In the genomic region with DNA sequence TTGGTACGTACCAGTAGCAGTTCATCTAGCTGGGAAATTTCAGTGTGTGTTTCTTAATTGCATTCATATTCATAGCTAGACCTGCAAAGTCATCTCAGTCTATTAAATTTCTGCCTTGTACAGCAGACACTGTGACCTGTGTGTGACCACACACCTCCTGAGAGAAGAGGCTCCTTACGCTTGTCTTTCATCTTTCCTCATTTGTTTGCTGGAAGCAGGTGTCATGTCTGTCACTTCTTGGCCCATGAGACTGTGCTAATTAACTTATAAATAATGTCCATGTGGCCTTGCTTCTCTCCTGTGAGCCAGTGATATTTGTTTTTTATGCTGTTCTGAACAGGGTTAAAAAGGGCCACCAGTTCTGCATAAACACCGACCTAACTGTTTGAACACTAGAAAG, we compare ENCODE assay signal across 31 mouse cellular contexts.
DNase-seq lines count a peak whose midpoint lies in the region; ATAC-seq lines count a peak whose summit lies in the region.
"Had no signal": no experiment of that assay in that cellular context is flagged by ENCODE, and none has a peak within 500 bp of the region (broad histone marks: within the 10 kb centered on the region; RNA-seq: fewer than 3 reads in every experiment).

No protein-coding gene starts in this region.

- H3K4me2 ChIP-seq in forebrain, embryonic 12.5 days = no peak overlapping the region
- no peak overlapping the region for H3K4me2 ChIP-seq in midbrain, embryonic 12.5 days (replicated peaks)
- H3K4me2 ChIP-seq in forebrain, embryonic 15.5 days (replicated peaks) = no peak overlapping the region
- H3K4me2 ChIP-seq: heart, embryonic 11.5 days; limb, embryonic 15.5 days; liver, embryonic 13.5 days; neural tube, embryonic 15.5 days; stomach, embryonic 15.5 days had no signal

- H3K27me3 ChIP-seq in forebrain, embryonic 12.5 days = no peaks in the 10 kb centered on the region
- H3K27me3 ChIP-seq in forebrain, embryonic 10.5 days (ENCODE audit: poor library complexity, severe bottlenecking) = no peaks in the 10 kb centered on the region
- H3K27me3 ChIP-seq in midbrain, embryonic 12.5 days = no peaks in the 10 kb centered on the region
- H3K27me3 ChIP-seq in midbrain, embryonic 10.5 days (ENCODE audit: low read depth, poor library complexity, severe bottlenecking) = no peaks in the 10 kb centered on the region
- H3K27me3 ChIP-seq in forebrain, embryonic 15.5 days = no peaks in the 10 kb centered on the region
- H3K27me3 ChIP-seq: limb, embryonic 15.5 days; liver, embryonic 13.5 days; megakaryocyte, embryonic 14.5 days; neural tube, embryonic 15.5 days; stomach, embryonic 15.5 days had no signal

- no peak overlapping the region for H3K4me3 ChIP-seq in forebrain, embryonic 12.5 days (replicated peaks)
- no peak overlapping the region for H3K4me3 ChIP-seq in forebrain, embryonic 10.5 days
- H3K4me3 ChIP-seq in midbrain, embryonic 12.5 days = no peak overlapping the region
- no peak overlapping the region for H3K4me3 ChIP-seq in midbrain, embryonic 10.5 days
- H3K4me3 ChIP-seq in forebrain, embryonic 15.5 days = no peak overlapping the region
- H3K4me3 ChIP-seq: erythroblast, embryonic 14.5 days; gastrocnemius, adult 2 months; limb, embryonic 10.5 days; limb, embryonic 15.5 days; liver, embryonic 13.5 days; megakaryocyte, embryonic 14.5 days; neural tube, embryonic 15.5 days; stomach, embryonic 15.5 days had no signal

- no peak for DNase-seq in forebrain, embryonic 10.5 days (ENCODE audit: extremely low spot score, low spot score)
- DNase-seq in midbrain, embryonic 10.5 days (ENCODE audit: low spot score) = no peak
- DNase-seq in right cerebral cortex, adult 18-20 months = no peak
- no peak for DNase-seq in frontal cortex, postnatal 36 days (ENCODE audit: low spot score in 2 of 2)
- DNase-seq: adrenal gland, postnatal 36 days; cerebellum, adult 2 months; gastrocnemius, adult 2 months; gastrocnemius, postnatal 36 days; heart, adult 18-20 months; heart, postnatal 36 days; kidney, adult 9 months; kidney, postnatal 14 days; layer of hippocampus, adult 9-11 months; liver, embryonic 13.5 days; lung, adult 18-20 months; lung, postnatal 4 days; retina, postnatal 1 day; right cerebral cortex, postnatal 25 days had no signal

- H3K4me1 ChIP-seq in forebrain, embryonic 12.5 days = no peaks in the 10 kb centered on the region
- no peaks in the 10 kb centered on the region for H3K4me1 ChIP-seq in forebrain, embryonic 10.5 days
- H3K4me1 ChIP-seq in midbrain, embryonic 12.5 days = no peaks in the 10 kb centered on the region
- H3K4me1 ChIP-seq in midbrain, embryonic 10.5 days = no peaks in the 10 kb centered on the region
- H3K4me1 ChIP-seq in forebrain, embryonic 15.5 days = no peaks in the 10 kb centered on the region
- H3K4me1 ChIP-seq: limb, embryonic 10.5 days; limb, embryonic 15.5 days; liver, embryonic 13.5 days; megakaryocyte, embryonic 14.5 days; neural tube, embryonic 15.5 days; stomach, embryonic 15.5 days had no signal

- H3K36me3 ChIP-seq in forebrain, embryonic 12.5 days (replicated peaks) = no peaks in the 10 kb centered on the region
- no peaks in the 10 kb centered on the region for H3K36me3 ChIP-seq in forebrain, embryonic 10.5 days (replicated peaks)
- H3K36me3 ChIP-seq in midbrain, embryonic 12.5 days = no peaks in the 10 kb centered on the region
- no peaks in the 10 kb centered on the region for H3K36me3 ChIP-seq in midbrain, embryonic 10.5 days
- H3K36me3 ChIP-seq in forebrain, embryonic 15.5 days = no peaks in the 10 kb centered on the region
- H3K36me3 ChIP-seq: limb, embryonic 10.5 days; limb, embryonic 15.5 days; liver, embryonic 13.5 days; neural tube, embryonic 15.5 days; stomach, embryonic 15.5 days had no signal

- no peak overlapping the region for H3K27ac ChIP-seq in forebrain, embryonic 12.5 days
- H3K27ac ChIP-seq in forebrain, embryonic 10.5 days = no peak overlapping the region
- H3K27ac ChIP-seq in midbrain, embryonic 12.5 days (replicated peaks) = no peak overlapping the region
- H3K27ac ChIP-seq in midbrain, embryonic 10.5 days (replicated peaks) = no peak overlapping the region
- H3K27ac ChIP-seq in forebrain, embryonic 15.5 days (replicated peaks) = no peak overlapping the region
- H3K27ac ChIP-seq: gastrocnemius, adult 2 months; limb, embryonic 10.5 days; limb, embryonic 15.5 days; liver, embryonic 13.5 days; neural tube, embryonic 15.5 days; stomach, embryonic 15.5 days had no signal

- H3K9me3 ChIP-seq in forebrain, embryonic 12.5 days = no peaks in the 10 kb centered on the region
- H3K9me3 ChIP-seq in forebrain, embryonic 10.5 days = no peaks in the 10 kb centered on the region
- H3K9me3 ChIP-seq in midbrain, embryonic 12.5 days = no peaks in the 10 kb centered on the region
- H3K9me3 ChIP-seq in midbrain, embryonic 10.5 days (replicated peaks) = no peaks in the 10 kb centered on the region
- H3K9me3 ChIP-seq in forebrain, embryonic 15.5 days = no peaks in the 10 kb centered on the region
- H3K9me3 ChIP-seq: limb, embryonic 10.5 days; limb, embryonic 15.5 days; liver, embryonic 13.5 days; megakaryocyte, embryonic 14.5 days; neural tube, embryonic 15.5 days; stomach, embryonic 15.5 days had no signal

- H3K9ac ChIP-seq in forebrain, embryonic 12.5 days = no peak overlapping the region
- no peak overlapping the region for H3K9ac ChIP-seq in midbrain, embryonic 12.5 days (replicated peaks)
- H3K9ac ChIP-seq in forebrain, embryonic 15.5 days (replicated peaks) = no peak overlapping the region
- H3K9ac ChIP-seq: limb, embryonic 15.5 days; liver, embryonic 13.5 days; neural tube, embryonic 15.5 days; stomach, embryonic 15.5 days had no signal

- 57% methylated on average over 3 of the region's 3 CpGs for WGBS in forebrain, embryonic 12.5 days
- 84% methylated on average over 3 of the region's 3 CpGs for WGBS in forebrain, embryonic 10.5 days
- WGBS in midbrain, embryonic 12.5 days = 63% methylated on average over 3 of the region's 3 CpGs
- WGBS in midbrain, embryonic 10.5 days = 70% methylated on average over 3 of the region's 3 CpGs
- WGBS in forebrain, embryonic 15.5 days = 44% methylated on average over 3 of the region's 3 CpGs

- peak; percentile 68 for ATAC-seq in forebrain, embryonic 12.5 days (ENCODE audit: low FRiP score)
- ATAC-seq in midbrain, embryonic 12.5 days (ENCODE audit: low FRiP score, low read depth) = peak; percentile 78
- ATAC-seq in forebrain, embryonic 15.5 days (replicated peaks) = peak; percentile 57; the same call in 1 of the 2 replicates
- ATAC-seq: CD4-positive, CD25-positive, alpha-beta regulatory T cell, adult 4 months; intestine, postnatal 0 days; lung, postnatal 0 days had no signal
